In genomic region chr3:57912650-57913343, GRCm38 (mm10) we compare ENCODE assay signal across 8 mouse cellular contexts.
DNase-seq lines count a peak whose midpoint lies in the region; ATAC-seq and TF ChIP-seq lines count a peak whose summit lies in the region.

No protein-coding gene starts in this region.

- intact Hi-C loops in heart, postnatal 14 days (cut with DNase I) = no loop called here

- H3K36me3 ChIP-seq in heart, embryonic 14.5 days (ENCODE audit: control insufficient read depth, insufficient read depth, low read length) = no peaks in the 10 kb centered on the region
- no peaks in the 10 kb centered on the region for H3K36me3 ChIP-seq in midbrain, embryonic 10.5 days
- no peaks in the 10 kb centered on the region for H3K36me3 ChIP-seq in midbrain, embryonic 11.5 days (ENCODE audit: control insufficient read depth, insufficient read depth, low read length)
- no peaks in the 10 kb centered on the region for H3K36me3 ChIP-seq in forebrain, postnatal 0 days (ENCODE audit: insufficient read depth)
- no peaks in the 10 kb centered on the region for H3K36me3 ChIP-seq in stomach, embryonic 16.5 days (ENCODE audit: control insufficient read depth, insufficient read depth, low read length)

- no peak overlapping the region for H3K27ac ChIP-seq in heart, embryonic 14.5 days (replicated peaks in 1 of 2; ENCODE audit: control insufficient read depth in 1 of 2, insufficient read depth in 1 of 2, low read depth in 2 of 2, low read length in 2 of 2)
- H3K27ac ChIP-seq in midbrain, embryonic 10.5 days (replicated peaks) = no peak overlapping the region
- no peak overlapping the region for H3K27ac ChIP-seq in midbrain, embryonic 11.5 days (ENCODE audit: low read depth, low read length)
- H3K27ac ChIP-seq in forebrain, postnatal 0 days (ENCODE audit: low read depth, low read length) = no peak overlapping the region; the same call in 1 of the 2 replicates
- H3K27ac ChIP-seq in stomach, embryonic 16.5 days (ENCODE audit: low read length) = no peak overlapping the region

- peak; percentile 40 for TF ChIP-seq CTCF in forebrain, postnatal 0 days (IDR thresholded peaks at IDR 0.05; ENCODE audit: low read depth)

- H3K27me3 ChIP-seq in heart, embryonic 14.5 days (ENCODE audit: control insufficient read depth, insufficient read depth, low read length) = no peaks in the 10 kb centered on the region
- H3K27me3 ChIP-seq in midbrain, embryonic 10.5 days (ENCODE audit: low read depth, poor library complexity, severe bottlenecking) = no peaks in the 10 kb centered on the region
- no peaks in the 10 kb centered on the region for H3K27me3 ChIP-seq in midbrain, embryonic 11.5 days (ENCODE audit: control insufficient read depth, insufficient read depth, low read length)
- H3K27me3 ChIP-seq in forebrain, postnatal 0 days (ENCODE audit: insufficient read depth, low read length) = no peaks in the 10 kb centered on the region
- H3K27me3 ChIP-seq in stomach, embryonic 16.5 days (ENCODE audit: control insufficient read depth, insufficient read depth, low read length) = no peaks in the 10 kb centered on the region

- H3K9ac ChIP-seq in heart, embryonic 14.5 days (ENCODE audit: low read length) = peak overlapping the region; percentile 57; the same call in 1 of the 2 replicates
- H3K9ac ChIP-seq in midbrain, embryonic 11.5 days (ENCODE audit: low read length) = no peak overlapping the region
- no peak overlapping the region for H3K9ac ChIP-seq in forebrain, postnatal 0 days
- no peak overlapping the region for H3K9ac ChIP-seq in stomach, embryonic 16.5 days (ENCODE audit: low read length)

- H3K4me1 ChIP-seq in heart, embryonic 14.5 days (ENCODE audit: control insufficient read depth in 2 of 2, insufficient read depth in 2 of 2, low read length in 2 of 2) = 0 out of 4 replicates have a peak, but pooled peaks cover 0 to 4% of the 10 kb centered on the region in 2 experiments
- H3K4me1 ChIP-seq in midbrain, embryonic 10.5 days = peaks cover 10% of the 10 kb centered on the region
- H3K4me1 ChIP-seq in midbrain, embryonic 11.5 days (ENCODE audit: control insufficient read depth, insufficient read depth, low read length) = no peaks in the 10 kb centered on the region
- no peaks in the 10 kb centered on the region for H3K4me1 ChIP-seq in forebrain, postnatal 0 days (ENCODE audit: insufficient read depth)
- H3K4me1 ChIP-seq in stomach, embryonic 16.5 days (ENCODE audit: control insufficient read depth, insufficient read depth, low read length) = peaks cover 3% of the 10 kb centered on the region; the same call in 1 of the 2 replicates

- peak overlapping the region in 1 of 2 experiments; percentile 18; a peak in 1 of 4 replicates for H3K4me3 ChIP-seq in heart, embryonic 14.5 days (ENCODE audit: control insufficient read depth in 1 of 2, insufficient read depth in 1 of 2, low read depth in 1 of 2, low read length in 2 of 2)
- H3K4me3 ChIP-seq in midbrain, embryonic 10.5 days = 0 out of 2 replicates have a peak overlapping the region, but pooled peaks have one; percentile 33
- no peak overlapping the region for H3K4me3 ChIP-seq in midbrain, embryonic 11.5 days (ENCODE audit: low read depth, low read length)
- H3K4me3 ChIP-seq in forebrain, postnatal 0 days (ENCODE audit: low read depth, low read length) = no peak overlapping the region
- H3K4me3 ChIP-seq in stomach, embryonic 16.5 days (replicated peaks; ENCODE audit: low read length) = no peak overlapping the region

- no peak for DNase-seq in heart, postnatal 14 days
- DNase-seq in midbrain, embryonic 10.5 days (ENCODE audit: low spot score) = no peak
- no peak for DNase-seq in midbrain, embryonic 11.5 days (ENCODE audit: low spot score, missing footprints)
- DNase-seq in forebrain, postnatal 0 days = peak; percentile 12
- no peak for DNase-seq in thymus, postnatal 4 days
- no peak for DNase-seq in embryo, embryonic 10.5 days (ENCODE audit: low spot score)

- peak overlapping the region; percentile 60 for H3K4me2 ChIP-seq in heart, embryonic 14.5 days (ENCODE audit: low read length)
- H3K4me2 ChIP-seq in midbrain, embryonic 11.5 days = no peak overlapping the region
- H3K4me2 ChIP-seq in forebrain, postnatal 0 days (ENCODE audit: low read depth) = peak overlapping the region; percentile 13; the same call in 1 of the 2 replicates
- peak overlapping the region; percentile 18; the same call in 1 of the 2 replicates for H3K4me2 ChIP-seq in stomach, embryonic 16.5 days (ENCODE audit: low read depth, low read length)

- 54% methylated on average over 7 of the region's 7 CpGs for WGBS in heart, embryonic 14.5 days
- WGBS in midbrain, embryonic 10.5 days = 63% methylated on average over 7 of the region's 7 CpGs
- WGBS in midbrain, embryonic 11.5 days = 63% methylated on average over 7 of the region's 7 CpGs
- WGBS in forebrain, postnatal 0 days = 36% methylated on average over 7 of the region's 7 CpGs
- 62% methylated on average over 7 of the region's 7 CpGs for WGBS in stomach, embryonic 16.5 days

- H3K9me3 ChIP-seq in heart, embryonic 14.5 days (ENCODE audit: control insufficient read depth, low read length) = no peaks in the 10 kb centered on the region
- 0 out of 2 replicates have a peak, but pooled peaks cover 5% of the 10 kb centered on the region for H3K9me3 ChIP-seq in midbrain, embryonic 10.5 days (replicated peaks)
- no peaks in the 10 kb centered on the region for H3K9me3 ChIP-seq in midbrain, embryonic 11.5 days (ENCODE audit: control insufficient read depth, low read length)
- H3K9me3 ChIP-seq in forebrain, postnatal 0 days (ENCODE audit: low read length) = no peaks in the 10 kb centered on the region
- no peaks in the 10 kb centered on the region for H3K9me3 ChIP-seq in stomach, embryonic 16.5 days (replicated peaks; ENCODE audit: control insufficient read depth, low read length)

- no peak for ATAC-seq in heart, embryonic 14.5 days (ENCODE audit: insufficient number of reproducible peaks, insufficient read depth, low FRiP score, low read depth)
- no peak for ATAC-seq in midbrain, embryonic 11.5 days (ENCODE audit: low FRiP score)
- peak; percentile 66 for ATAC-seq in forebrain, postnatal 0 days
- no peak for ATAC-seq in stomach, embryonic 16.5 days (ENCODE audit: insufficient read depth, low FRiP score)
